Mouse (Mus musculus) lung, embryonic 16.5 days (tissue): ENCODE results near the gene Dhodh. TPM values are rescaled to one million over a fixed set of nuclear protein-coding genes. Genes with fewer than 3 reads are reported as not detected.

Experiments
- polyA plus RNA-seq: library from polyadenylated mRNA; unstranded; fragments of >200 nt; fragmentation: Nextera tagmentation; extraction: Ambion mirVana; gene quantifications from 2 replicates; pipeline ENCODE4 v1.2.1, GENCODE M21; 2015

Dhodh gene
- polyA plus RNA-seq, 1 experiment from 2014 or later = 40.9 TPM

Other genes starting within 250 kb of the Dhodh start
- gene Pmfbp1, start 114.6 kb downstream of the Dhodh start, polyA plus RNA-seq = not detected in 2 replicates
- gene Dhx38, start 42.8 kb downstream of the Dhodh start, polyA plus RNA-seq = 23.9 and 25.3 TPM in 2 replicates
- gene Txnl4b, start 42.8 kb downstream of the Dhodh start, polyA plus RNA-seq = 26.0 and 29.6 TPM in 2 replicates
- 62.6 and 90.4 TPM in 2 replicates for gene Hp, start 29.5 kb downstream of the Dhodh start, polyA plus RNA-seq
- 0.08 TPM in 1 of 2 replicates, not detected in the other for gene Pkd1l3, start 5.8 kb upstream of the Dhodh start, polyA plus RNA-seq
- gene Ist1, start 84.6 kb upstream of the Dhodh start, polyA plus RNA-seq = 144 and 145 TPM in 2 replicates
- 20.1 and 22.4 TPM in 2 replicates for gene Zfp821, start 96.9 kb upstream of the Dhodh start, polyA plus RNA-seq
- gene Atxn1l, start 129.1 kb upstream of the Dhodh start, polyA plus RNA-seq = 7.6 and 7.7 TPM in 2 replicates
- 41.8 and 46.6 TPM in 2 replicates for gene Ap1g1, start 169.9 kb upstream of the Dhodh start, polyA plus RNA-seq